Mouse (Mus musculus): Measurements from ENCODE around the gene Dlx6. TPM values are rescaled to one million over a fixed set of nuclear protein-coding genes. Genes with fewer than 3 reads are reported as not detected.

Gene Dlx6
- total and polyA plus RNA-seq, 2 experiments from 2014 or later = 4.9 to 28.9 TPM

DNA sequence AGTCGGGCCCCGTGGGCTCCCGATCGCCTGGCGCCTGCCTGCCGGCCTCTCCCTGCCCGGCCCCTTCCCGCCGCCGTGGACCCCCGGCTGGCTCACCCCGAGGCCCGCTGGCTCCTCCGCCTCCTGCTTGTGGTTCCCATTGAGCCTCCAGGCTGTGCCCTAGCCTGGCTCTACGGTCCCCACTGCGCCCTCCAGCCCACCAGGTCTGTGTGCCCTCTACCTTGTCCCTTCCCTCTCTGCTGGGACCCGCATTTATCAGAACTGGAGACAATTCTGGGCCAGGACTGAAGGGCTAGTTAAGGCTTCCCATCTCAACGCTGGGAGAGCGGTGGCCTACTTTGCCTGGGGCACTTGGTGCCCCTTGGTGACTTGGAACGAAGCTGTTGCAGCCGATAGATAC, 821 bp downstream of the Dlx6 start:
- peaks cover 32% of the 10 kb centered on the region for H3K27me3 ChIP-seq (ENCODE audit: insufficient read depth, low read length)
- H3K4me2 ChIP-seq (ENCODE audit: low read depth) = peak overlapping the region; percentile 53
- 3% methylated on average over 21 of the region's 21 CpGs for WGBS
- no peaks in the 10 kb centered on the region for H3K36me3 ChIP-seq (ENCODE audit: insufficient read depth)
- H3K9ac ChIP-seq = peak overlapping the region; percentile 81
- DNase-seq = no peak
- no peak for TF ChIP-seq CTCF (IDR thresholded peaks at IDR 0.05; ENCODE audit: low read depth)
- peak overlapping the region; percentile 96 for H3K27ac ChIP-seq (ENCODE audit: low read depth, low read length)
- no peaks in the 10 kb centered on the region for H3K4me1 ChIP-seq (ENCODE audit: insufficient read depth)
- peak overlapping the region; percentile 50 for H3K4me3 ChIP-seq (ENCODE audit: low read depth, low read length)
- H3K9me3 ChIP-seq (ENCODE audit: low read length) = no peaks in the 10 kb centered on the region
- ATAC-seq = peak; percentile 0; the same call in 1 of the 2 replicates

DNA sequence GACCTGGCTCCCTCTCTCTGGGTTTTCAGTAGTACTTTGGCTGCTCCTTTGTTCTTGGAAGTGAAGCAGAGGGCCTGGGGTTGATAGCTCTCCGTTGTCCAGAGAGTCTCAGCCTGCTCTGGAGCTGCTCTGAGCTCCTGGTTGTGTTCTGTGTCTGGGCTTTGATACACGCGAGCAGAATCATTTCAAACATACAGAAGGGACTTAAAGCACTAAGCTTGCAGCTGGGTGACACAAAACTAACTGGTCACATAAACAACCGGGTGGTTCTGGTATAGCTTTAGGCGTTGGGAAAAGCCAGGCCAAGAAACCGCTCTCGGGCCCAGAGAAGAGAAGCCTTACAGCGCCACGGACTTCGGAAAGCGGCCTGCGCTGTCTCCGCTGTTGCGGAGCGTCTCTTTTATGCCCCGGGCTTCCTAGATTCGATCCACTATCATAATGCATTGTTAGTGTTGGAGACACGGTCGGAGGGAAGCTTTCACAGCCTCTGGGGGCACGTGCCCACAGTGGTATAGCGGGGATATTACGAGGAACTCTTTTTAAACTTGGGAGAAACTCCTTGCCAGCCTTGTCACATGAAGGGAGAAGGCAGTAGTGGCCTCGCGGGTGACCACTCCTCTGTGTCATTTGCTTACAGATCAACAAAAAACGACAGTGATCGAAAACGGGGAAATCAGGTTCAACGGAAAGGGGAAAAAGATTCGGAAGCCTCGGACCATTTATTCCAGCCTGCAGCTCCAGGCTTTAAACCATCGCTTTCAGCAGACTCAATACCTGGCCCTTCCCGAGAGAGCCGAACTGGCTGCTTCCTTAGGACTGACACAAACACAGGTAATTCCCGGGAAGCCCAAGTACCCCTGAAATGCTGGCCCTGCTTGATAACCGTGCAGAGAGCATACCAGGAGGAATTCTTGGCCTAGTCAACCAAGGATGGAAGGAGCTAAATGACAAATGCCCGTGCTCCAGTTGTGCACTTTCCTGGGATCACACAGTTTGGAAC, 1.6 kb downstream of the Dlx6 start:
- Histone ChIP-seq H3K4me3 (ENCODE audit: low read depth, low read length) (peak overlapping the region; percentile 50), H3K27ac (ENCODE audit: low read depth, low read length) (peak overlapping the region; percentile 96), H3K9ac (peak overlapping the region; percentile 81)

DNA sequence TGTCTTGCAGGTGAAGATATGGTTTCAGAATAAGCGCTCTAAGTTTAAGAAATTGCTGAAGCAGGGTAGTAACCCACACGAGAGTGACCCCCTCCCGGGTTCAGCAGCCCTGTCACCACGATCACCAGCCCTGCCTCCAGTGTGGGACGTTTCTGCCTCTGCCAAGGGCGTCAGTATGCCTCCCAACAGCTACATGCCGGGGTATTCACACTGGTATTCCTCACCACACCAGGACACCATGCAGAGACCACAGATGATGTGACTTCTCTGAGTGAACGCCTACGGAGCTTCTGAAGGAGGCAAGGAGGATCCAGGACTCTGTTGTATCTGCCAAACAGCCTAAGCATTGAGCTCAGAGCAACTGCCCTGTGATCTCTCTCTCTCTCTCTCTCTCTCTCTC, 3.9 kb downstream of the Dlx6 start:
- Histone ChIP-seq H3K9ac (peak overlapping the region; percentile 81), H3K27ac (ENCODE audit: low read depth, low read length) (peak overlapping the region; percentile 96), H3K4me3 (ENCODE audit: low read depth, low read length) (peak overlapping the region; percentile 50), H3K4me1 (ENCODE audit: insufficient read depth) (no peaks in the 10 kb centered on the region), H3K27me3 (ENCODE audit: insufficient read depth, low read length) (peaks cover 36% of the 10 kb centered on the region), H3K4me2 (ENCODE audit: low read depth) (peak overlapping the region; percentile 53), H3K9me3 (ENCODE audit: low read length) (no peaks in the 10 kb centered on the region), H3K36me3 (ENCODE audit: insufficient read depth) (no peaks in the 10 kb centered on the region)
- 2% methylated on average over 9 of the region's 9 CpGs for WGBS
- ATAC-seq = no peak
- TF ChIP-seq CTCF (IDR thresholded peaks at IDR 0.05; ENCODE audit: low read depth) = no peak
- DNase-seq = peak; percentile 57

More for the DNA sequence above, 1.6 kb downstream of the Dlx6 start:
- Histone ChIP-seq H3K4me2 (ENCODE audit: low read depth) (peak overlapping the region; percentile 53), H3K4me1 (ENCODE audit: insufficient read depth) (no peaks in the 10 kb centered on the region), H3K36me3 (ENCODE audit: insufficient read depth) (no peaks in the 10 kb centered on the region), H3K27me3 (ENCODE audit: insufficient read depth, low read length) (peaks cover 32% of the 10 kb centered on the region), H3K9me3 (ENCODE audit: low read length) (no peaks in the 10 kb centered on the region)
- no peak for ATAC-seq
- no peak for TF ChIP-seq CTCF (IDR thresholded peaks at IDR 0.05; ENCODE audit: low read depth)
- 5% methylated on average over 36 of the region's 36 CpGs for WGBS
- peak; percentile 68 for DNase-seq

DNA sequence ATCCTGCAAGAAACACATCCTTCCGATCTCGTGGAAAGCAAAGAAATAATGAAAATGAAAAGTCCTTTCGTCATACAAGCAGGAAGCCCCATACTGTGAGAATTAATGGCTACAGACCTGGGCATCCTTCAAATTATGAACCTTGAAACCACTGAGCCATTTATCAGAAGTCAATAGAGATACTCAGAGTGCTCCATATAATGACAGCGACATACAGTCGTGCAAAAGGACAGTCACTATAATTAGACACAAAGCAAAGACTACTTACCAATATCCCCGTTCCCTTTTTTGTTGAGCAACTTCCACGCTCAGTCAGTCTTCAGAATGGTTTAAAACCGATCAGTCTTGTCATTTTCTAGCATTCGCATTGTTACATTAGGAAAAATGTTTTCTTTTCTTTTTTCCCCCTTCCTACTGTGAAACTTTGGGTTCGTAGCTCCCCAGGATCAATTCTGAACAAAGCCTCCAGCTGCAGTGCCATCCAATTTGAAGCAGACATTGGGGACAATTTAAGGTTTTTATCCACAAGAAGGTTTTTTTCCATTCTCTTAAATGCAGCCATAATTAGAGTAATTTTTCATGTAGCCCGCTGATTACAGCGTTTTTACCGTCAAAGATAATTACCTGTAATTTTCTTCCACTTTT, 6.0 kb downstream of the Dlx6 start:
- ATAC-seq = peak; percentile 33; the same call in 1 of the 2 replicates
- H3K4me1 ChIP-seq (ENCODE audit: insufficient read depth) = no peaks in the 10 kb centered on the region
- peak overlapping the region; percentile 30 for H3K4me2 ChIP-seq (ENCODE audit: low read depth)
- H3K27ac ChIP-seq (ENCODE audit: low read depth, low read length) = peak overlapping the region; percentile 94
- no peaks in the 10 kb centered on the region for H3K9me3 ChIP-seq (ENCODE audit: low read length)
- WGBS = 3% methylated on average over 13 of the region's 13 CpGs
- H3K9ac ChIP-seq = peak overlapping the region; percentile 37
- no peaks in the 10 kb centered on the region for H3K36me3 ChIP-seq (ENCODE audit: insufficient read depth)
- peaks cover 40% of the 10 kb centered on the region for H3K27me3 ChIP-seq (ENCODE audit: insufficient read depth, low read length)
- no peak for TF ChIP-seq CTCF (IDR thresholded peaks at IDR 0.05; ENCODE audit: low read depth)
- peak; percentile 78 for DNase-seq
- peak overlapping the region; percentile 50 for H3K4me3 ChIP-seq (ENCODE audit: low read depth, low read length)

DNA sequence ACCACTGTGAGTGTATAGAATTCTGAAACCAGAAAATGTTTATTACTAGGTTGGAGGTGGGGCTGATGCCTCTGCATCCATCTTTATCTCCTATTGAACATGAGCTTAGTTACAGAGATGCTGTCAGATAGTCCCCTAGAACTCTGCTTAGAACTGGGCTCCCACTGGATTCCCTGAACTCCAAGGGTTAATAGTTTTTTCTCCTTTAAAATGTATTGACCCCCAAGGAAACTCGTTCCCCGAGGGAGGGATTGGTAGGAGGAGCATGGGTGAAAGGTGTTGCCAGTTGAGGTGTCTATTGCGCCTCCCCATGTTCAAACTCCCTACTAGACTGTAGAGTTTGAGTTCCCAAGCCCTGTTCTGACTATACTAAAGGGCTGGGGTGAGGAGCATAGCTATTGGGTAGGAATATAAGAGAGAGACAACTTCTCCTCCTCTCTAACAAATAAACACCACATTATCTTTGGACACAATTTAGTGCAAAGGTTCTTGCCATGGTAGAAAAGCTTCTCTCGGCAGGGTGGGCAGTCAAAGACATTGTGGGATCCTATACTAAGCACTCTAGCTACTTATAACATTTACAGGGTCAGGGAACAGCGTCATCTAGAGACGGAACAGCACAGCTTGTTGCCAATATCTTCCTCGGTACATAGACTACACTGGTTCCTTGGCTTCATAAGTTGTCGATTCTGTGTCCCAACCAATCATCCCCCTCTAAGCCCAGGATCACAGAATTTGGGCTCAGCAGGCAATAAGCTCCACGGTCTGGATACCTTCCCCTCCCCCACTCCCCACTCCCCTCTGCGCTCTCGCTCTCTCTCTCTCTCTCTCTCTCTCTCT, 7.0 kb downstream of the Dlx6 start:
- Histone ChIP-seq H3K4me2 (ENCODE audit: low read depth) (peak overlapping the region; percentile 61), H3K9me3 (ENCODE audit: low read length) (no peaks in the 10 kb centered on the region), H3K4me1 (ENCODE audit: insufficient read depth) (no peaks in the 10 kb centered on the region), H3K27ac (ENCODE audit: low read depth, low read length) (peak overlapping the region; percentile 94), H3K36me3 (ENCODE audit: insufficient read depth) (no peaks in the 10 kb centered on the region), H3K27me3 (ENCODE audit: insufficient read depth, low read length) (peaks cover 40% of the 10 kb centered on the region), H3K9ac (peak overlapping the region; percentile 11), H3K4me3 (ENCODE audit: low read depth, low read length) (peak overlapping the region; percentile 50)
- TF ChIP-seq CTCF (IDR thresholded peaks at IDR 0.05; ENCODE audit: low read depth) = peak; percentile 46
- WGBS = 3% methylated on average over 11 of the region's 11 CpGs
- peak; percentile 71 for DNase-seq
- peak; percentile 46 for ATAC-seq

DNA sequence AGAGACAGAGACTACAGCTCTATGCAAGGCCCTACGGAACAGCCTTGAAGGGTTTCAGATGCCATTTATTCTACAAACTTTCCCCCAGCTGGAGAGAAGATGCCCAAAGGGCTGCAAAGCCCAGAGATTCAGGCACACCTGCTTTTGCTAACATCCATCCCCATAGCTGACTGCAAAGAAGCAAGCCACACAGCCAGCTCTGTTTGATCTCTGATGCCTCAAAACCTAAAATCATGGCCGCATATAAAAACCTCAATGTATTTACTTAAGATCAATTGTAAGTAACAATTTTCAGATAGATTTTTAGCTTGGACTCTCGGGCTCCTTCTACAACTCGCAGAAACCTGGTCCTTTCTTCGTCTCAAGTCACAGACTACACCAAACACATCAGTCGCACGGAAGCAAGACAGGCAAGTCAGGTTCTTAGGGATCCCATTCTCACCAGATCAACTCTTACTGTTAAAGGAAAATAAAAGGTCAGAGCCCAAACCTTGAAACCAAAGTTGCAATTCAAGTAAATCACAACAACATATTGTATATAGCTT, 7.8 kb downstream of the Dlx6 start:
- Histone ChIP-seq H3K27ac (ENCODE audit: low read depth, low read length) (peak overlapping the region; percentile 94), H3K9ac (peak overlapping the region; percentile 52), H3K4me3 (ENCODE audit: low read depth, low read length) (peak overlapping the region; percentile 31)

More for the DNA sequence above, 7.8 kb downstream of the Dlx6 start:
- 0 out of 2 replicates have a peak, but pooled peaks have one; percentile 0 for ATAC-seq
- Histone ChIP-seq H3K4me2 (ENCODE audit: low read depth) (peak overlapping the region; percentile 61), H3K9me3 (ENCODE audit: low read length) (no peaks in the 10 kb centered on the region), H3K4me1 (ENCODE audit: insufficient read depth) (no peaks in the 10 kb centered on the region), H3K36me3 (ENCODE audit: insufficient read depth) (no peaks in the 10 kb centered on the region), H3K27me3 (ENCODE audit: insufficient read depth, low read length) (peaks cover 42% of the 10 kb centered on the region)
- peak; percentile 66 for DNase-seq
- no peak for TF ChIP-seq CTCF (IDR thresholded peaks at IDR 0.05; ENCODE audit: low read depth)
- WGBS = 3% methylated on average over 7 of the region's 7 CpGs
